9 mouse cellular contexts compared by ENCODE assay signal in the genomic region with DNA sequence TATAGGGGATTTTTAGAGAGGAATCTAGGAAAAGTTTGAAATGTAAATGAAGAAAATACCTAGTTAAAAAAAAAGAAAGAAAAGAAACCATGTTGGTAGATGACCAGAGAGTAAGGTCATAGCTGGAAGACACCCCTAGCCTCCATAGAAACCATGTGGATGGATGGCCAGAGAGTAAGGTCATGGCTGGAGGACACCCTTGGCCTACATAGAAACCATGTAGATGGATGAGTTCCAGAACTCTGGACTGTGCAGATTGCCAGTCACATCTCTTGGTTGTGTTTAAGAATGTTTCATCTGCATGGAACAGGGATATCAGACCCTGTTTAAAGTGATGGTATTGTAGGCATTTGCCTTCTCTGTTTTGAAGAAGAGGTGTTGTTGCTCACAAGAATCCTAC.
"Had no signal": no experiment of that assay in that cellular context is flagged by ENCODE, and none has a peak within 500 bp of the region (broad histone marks: within the 10 kb centered on the region; RNA-seq: fewer than 3 reads in every experiment).

No protein-coding gene starts in this region.

- DNase-seq: lung, adult 18-20 months; lung, embryonic 14.5 days; lung, postnatal 10 days; lung, postnatal 4 days; midbrain, embryonic 14.5 days; right cerebral cortex, postnatal 14 days; thymus, adult 2 months; thymus, postnatal 25 days; thymus, postnatal 4 days had no signal
